Mouse (Mus musculus) E14TG2a.4 (cell line): ENCODE measurements at regions not wholly inside any gene's neighbourhood (a gene's known extent, or its start where the extent isn't known, plus 50 kb on each side); places are given as distances from the start of the nearest gene placed in this dataset.

Experiments used
- CTCF ChIP-seq: conservative IDR thresholded peaks from 2 replicates; pipeline ENCODE4 v1.5.1; 2014; ENCODE audit warnings: low read length
- NANOG ChIP-seq: IDR thresholded peaks from 2 replicates; pipeline ENCODE4 v1.6.1; 2014; ENCODE audit warnings: borderline replicate concordance, low read length, mixed read lengths

DNA sequence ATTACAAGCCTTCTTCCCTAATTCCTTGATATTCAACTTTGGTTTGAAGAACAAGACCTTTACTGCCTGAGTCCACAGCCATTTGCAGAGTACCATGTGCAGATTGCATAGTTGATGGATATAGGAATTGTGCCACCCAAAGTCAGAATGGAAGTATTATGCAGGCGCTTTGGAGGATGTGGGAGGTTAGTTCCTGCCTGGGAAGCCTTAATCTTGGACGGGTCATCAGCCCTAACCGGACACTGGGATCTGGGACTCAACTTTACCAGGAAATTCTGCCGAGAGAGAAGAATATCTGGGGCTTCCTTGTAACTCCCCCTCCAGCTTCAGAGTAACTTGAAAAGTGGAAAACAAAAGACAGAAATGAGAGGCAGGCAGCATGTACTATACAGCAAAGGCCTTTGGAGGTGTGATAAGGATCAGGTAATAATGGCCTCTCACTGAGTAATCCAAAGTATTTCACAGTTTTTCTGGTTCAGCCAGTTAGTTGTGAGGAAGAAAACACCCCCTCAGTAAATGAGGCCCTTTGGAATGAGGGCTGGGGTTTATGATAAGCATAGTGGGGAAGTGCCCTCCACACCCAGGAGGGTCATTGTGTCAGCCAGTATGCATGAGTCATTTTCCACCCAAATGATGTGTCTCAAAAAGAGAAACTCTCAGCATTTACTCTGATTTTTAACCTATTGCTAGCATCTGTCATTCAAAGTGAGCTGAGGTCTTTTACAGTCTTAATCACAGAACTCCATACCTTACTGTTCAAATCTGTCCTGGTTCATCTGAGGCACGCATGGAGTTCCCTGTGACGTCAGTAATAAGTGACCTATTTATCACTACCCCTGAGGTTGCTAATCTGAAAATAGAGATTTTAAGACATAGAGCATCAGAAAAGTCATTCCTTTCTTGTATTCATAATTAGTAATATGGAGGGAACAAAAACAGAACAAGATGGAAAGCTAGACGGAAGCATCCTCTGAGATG is 91.7 kb upstream of the Klf6 start:
- no peak for TF ChIP-seq CTCF
- no peak for TF ChIP-seq NANOG
